Mouse (Mus musculus) hindbrain, postnatal 0 days (tissue): ENCODE data around the gene Chmp2a. TPM values are rescaled to one million over a fixed set of nuclear protein-coding genes. Genes with fewer than 3 reads are reported as not detected.

Source experiments
- ATAC-seq: fragments of 200-750 bp; cut with Nextera tagmentation; 2 replicates; pipeline ENCODE4 v1.8.0; 2017; ENCODE audit warnings: mild to moderate bottlenecking, moderate TSS enrichment, moderate library complexity
- DNase-seq: peaks from one replicate; pipeline ENCODE4 v3.0.0-alpha.2; 2015; ENCODE audit warnings: low spot score
- H3K27ac ChIP-seq: fragments of 300-500 bp; sonication (generic); 2 replicates; pipeline ENCODE4 v1.5.1; 2014; ENCODE audit warnings: mild to moderate bottlenecking
- H3K27me3 ChIP-seq: fragments of 300-500 bp; sonication (generic); 2 replicates; pipeline ENCODE4 v1.6.1; 2014; ENCODE audit warnings: low read length, mixed read lengths; ENCODE audit not compliant: insufficient read depth
- H3K36me3 ChIP-seq: fragments of 300-500 bp; sonication (generic); 2 replicates; pipeline ENCODE4 v1.6.1; 2014; ENCODE audit warnings: low read length, mixed read lengths; ENCODE audit not compliant: insufficient read depth
- H3K4me1 ChIP-seq: fragments of 300-500 bp; sonication (generic); 2 replicates; pipeline ENCODE4 v1.6.1; 2014; ENCODE audit warnings: antibody characterized with exemption, low read length, mixed read lengths; ENCODE audit not compliant: insufficient read depth
- H3K4me2 ChIP-seq: fragments of 300-500 bp; sonication (generic); 2 replicates; pipeline ENCODE4 v1.6.1; 2014; ENCODE audit warnings: low read depth, mild to moderate bottlenecking, low read length, moderate library complexity, mixed read lengths
- H3K4me3 ChIP-seq: fragments of 300-500 bp; sonication (generic); 2 replicates; pipeline ENCODE4 v1.5.1; 2014; ENCODE audit warnings: low read length
- H3K9ac ChIP-seq: fragments of 300-500 bp; sonication (generic); replicated peaks from 2 replicates; pipeline ENCODE4 v1.6.1; 2014; ENCODE audit warnings: mild to moderate bottlenecking, low read length, moderate library complexity, mixed read lengths
- H3K9me3 ChIP-seq: fragments of 300-500 bp; sonication (generic); 2 replicates; pipeline ENCODE4 v1.6.1; 2016; ENCODE audit warnings: low read length, mixed read lengths
- CTCF ChIP-seq: IDR thresholded peaks from 2 replicates; pipeline ENCODE4 v1.5.1; 2016; ENCODE audit warnings: antibody characterized with exemption, control low read depth, low read depth
- WGBS: fragments of 180-500 bp; shearing (Covaris S2); extraction: QIAGEN DNeasy Blood & Tissue Kit; methylation state at CpG from one replicate; pipeline ENCODE4 v1.1.7; 2014; 5-methylcytosine and 5-hydroxymethylcytosine counted together
- polyA plus RNA-seq: library from polyadenylated mRNA; unstranded; fragments of >200 nt; fragmentation: Nextera tagmentation; extraction: Ambion mirVana; gene quantifications from 2 replicates; pipeline ENCODE4 v1.2.1, GENCODE M21; 2015
- total RNA-seq: library from RNA; depleted of rRNA; stranded (reverse); fragments of >200 nt; gene quantifications from 2 replicates; pipeline ENCODE4 v1.2.3, GENCODE M21; 2014

Gene Chmp2a
- total and polyA plus RNA-seq, 2 experiments from 2014 or later, result 68.0 to 188 TPM

- Histone ChIP-seq H3K4me1 (peaks cover 12% of the 10 kb centered on the region), H3K27me3 (0 out of 2 replicates have a peak, but pooled peaks cover 3% of the 10 kb centered on the region), H3K4me3 (no peak overlapping the region), H3K27ac (no peak overlapping the region), H3K9me3 (no peaks in the 10 kb centered on the region), H3K4me2 (no peak overlapping the region), H3K36me3 (no peaks in the 10 kb centered on the region), H3K9ac (no peak overlapping the region)
- no peak for TF ChIP-seq CTCF
- 78% methylated on average over 6 of the region's 6 CpGs for WGBS
- no peak for DNase-seq
- ATAC-seq, result no peak
Measured at GRCm38 (mm10) chr7:13042511-13042910, 7.9 kb upstream of the Chmp2a start.

GRCm38 (mm10) chr7:13041256-13041655 is 6.6 kb upstream of the Chmp2a start:
- Histone ChIP-seq H3K36me3 (0 out of 2 replicates have a peak, but pooled peaks cover 2% of the 10 kb centered on the region), H3K9ac (no peak overlapping the region), H3K4me1 (peaks cover 12% of the 10 kb centered on the region), H3K4me2 (no peak overlapping the region), H3K4me3 (no peak overlapping the region), H3K9me3 (no peaks in the 10 kb centered on the region), H3K27ac (no peak overlapping the region), H3K27me3 (0 out of 2 replicates have a peak, but pooled peaks cover 3% of the 10 kb centered on the region)
- TF ChIP-seq CTCF, result no peak
- 86% methylated on average over 1 of the region's 1 CpGs for WGBS
- DNase-seq, result no peak
- no peak for ATAC-seq

- ATAC-seq, result no peak
- Histone ChIP-seq H3K27ac (peak overlapping the region; percentile 100; the same call in 1 of the 2 replicates), H3K4me2 (peak overlapping the region; percentile 62), H3K27me3 (0 out of 2 replicates have a peak, but pooled peaks cover 3% of the 10 kb centered on the region), H3K4me1 (peaks cover 8% of the 10 kb centered on the region), H3K4me3 (no peak overlapping the region), H3K9ac (peak overlapping the region; percentile 98; the same call in 1 of the 2 replicates), H3K36me3 (peaks cover 16% of the 10 kb centered on the region), H3K9me3 (no peaks in the 10 kb centered on the region)
- DNase-seq, result no peak
- 91% methylated on average over 1 of the region's 1 CpGs for WGBS
- no peak for TF ChIP-seq CTCF
Measured at GRCm38 (mm10) chr7:13039181-13039580, 4.6 kb upstream of the Chmp2a start.

DNA sequence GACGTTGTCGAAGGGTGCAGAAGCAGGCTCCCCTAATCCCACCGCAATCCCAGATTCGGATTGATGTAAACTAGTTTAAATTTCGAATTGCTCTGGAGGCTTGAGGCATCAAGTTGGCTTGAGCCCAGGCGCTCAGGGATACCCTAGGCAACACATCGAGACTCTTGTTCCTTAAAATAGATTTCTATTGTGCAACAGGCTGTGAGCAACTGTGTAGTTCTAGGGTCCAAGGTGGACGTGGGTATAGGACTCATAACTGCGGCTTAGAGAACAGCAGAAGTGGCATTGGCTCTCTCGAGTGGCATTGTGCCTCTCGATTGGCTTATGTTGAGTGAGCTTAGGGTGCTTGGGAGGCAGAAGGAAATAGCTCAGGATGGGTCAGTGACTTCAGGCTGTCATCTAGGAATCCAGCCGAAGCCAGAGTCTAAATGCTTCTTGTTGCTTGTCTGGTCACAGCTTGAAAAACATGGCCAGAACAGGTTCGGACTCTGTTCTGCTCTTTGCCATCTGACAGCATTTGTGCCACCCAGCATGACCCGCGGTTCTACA is 4.1 kb upstream of the Chmp2a start:
- peaks cover 16% of the 10 kb centered on the region for H3K36me3 ChIP-seq
- peak overlapping the region; percentile 86 for H3K4me3 ChIP-seq
- H3K27me3 ChIP-seq, result 0 out of 2 replicates have a peak, but pooled peaks cover 3% of the 10 kb centered on the region
- H3K4me2 ChIP-seq, result peak overlapping the region; percentile 62
- ATAC-seq (no peak), DNase-seq (peak; percentile 46)
- H3K9me3 ChIP-seq, result no peaks in the 10 kb centered on the region
- WGBS, result 14% methylated on average over 15 of the region's 15 CpGs
- TF ChIP-seq CTCF, result no peak
- peak overlapping the region; percentile 98 for H3K9ac ChIP-seq
- H3K27ac ChIP-seq, result peak overlapping the region; percentile 100
- peaks cover 8% of the 10 kb centered on the region for H3K4me1 ChIP-seq

DNA sequence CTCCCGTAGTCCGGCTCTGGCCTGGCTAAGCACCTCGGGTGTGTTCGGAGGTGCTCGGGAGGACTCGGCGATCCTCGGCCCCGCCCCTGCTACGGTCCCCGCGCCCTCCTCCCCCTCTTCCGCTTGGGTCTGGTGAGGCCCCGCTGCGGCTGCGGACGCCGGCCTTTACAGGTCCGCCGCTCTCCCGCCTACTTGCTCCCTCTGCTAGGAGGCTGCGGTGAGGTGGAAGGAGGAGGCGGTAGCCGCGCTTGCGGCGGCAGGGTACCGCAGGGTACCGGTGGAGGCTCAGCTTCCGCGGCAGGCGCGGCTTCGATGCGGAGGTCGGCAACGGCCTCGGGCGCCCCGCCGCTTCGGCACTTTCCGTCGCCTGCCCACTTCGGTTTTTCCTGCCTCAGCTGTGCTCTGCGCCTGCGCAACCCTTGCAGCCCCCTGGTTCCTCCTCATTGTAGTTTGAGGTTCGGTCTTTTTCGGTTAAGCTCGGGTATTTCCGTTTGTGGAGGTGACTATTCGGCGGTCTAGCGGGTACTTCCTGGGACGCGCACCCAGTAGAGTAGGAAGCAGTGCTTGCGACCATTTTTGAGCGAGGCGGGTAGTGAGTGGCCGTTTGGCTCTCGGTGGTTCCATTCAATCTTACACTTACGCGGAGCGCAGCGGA is 3.4 kb upstream of the Chmp2a start, which contains the start of gene Ube2m:
TSS of gene Ube2m (minus strand) at position 375 of the 655 bp plus-strand sequence.
- peak within 1 kb of the TSS; percentile 62 for H3K4me2 ChIP-seq
- TF ChIP-seq CTCF, result no peak
- peak; percentile 100 for DNase-seq

DNA sequence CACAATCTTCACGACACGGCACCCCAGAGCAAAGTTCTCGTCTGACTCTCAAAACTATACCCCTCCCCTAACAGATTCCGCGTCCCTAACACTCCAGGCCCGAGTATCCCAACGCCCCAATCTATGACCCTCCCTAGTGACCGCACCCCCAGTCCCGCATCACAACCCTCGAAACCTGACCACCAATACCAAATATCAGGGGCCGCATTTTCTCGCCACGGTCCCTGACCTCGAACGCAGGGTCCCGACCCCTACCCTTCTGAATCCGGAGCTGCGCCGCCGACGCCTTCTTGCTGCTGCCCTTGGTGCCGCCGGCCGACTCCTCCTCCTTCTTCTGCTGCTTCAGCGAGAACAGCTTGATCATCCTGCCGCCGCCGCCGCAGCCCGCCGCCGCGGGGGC is 2.8 kb upstream of the Chmp2a start:
- DNase-seq (no peak), ATAC-seq (no peak)
- H3K4me3 ChIP-seq, result peak overlapping the region; percentile 86
- 2% methylated on average over 28 of the region's 33 CpGs for WGBS
- H3K36me3 ChIP-seq, result peaks cover 22% of the 10 kb centered on the region
- no peaks in the 10 kb centered on the region for H3K9me3 ChIP-seq
- H3K9ac ChIP-seq, result peak overlapping the region; percentile 98
- peak overlapping the region; percentile 62 for H3K4me2 ChIP-seq
- H3K27ac ChIP-seq, result peak overlapping the region; percentile 100
- peaks cover 9% of the 10 kb centered on the region; the same call in 1 of the 2 replicates for H3K4me1 ChIP-seq
- no peaks in the 10 kb centered on the region for H3K27me3 ChIP-seq
- TF ChIP-seq CTCF, result no peak

More for the DNA sequence above, 3.4 kb upstream of the Chmp2a start, which contains the start of gene Ube2m:
- peak within 1 kb of the TSS; percentile 100 for H3K27ac ChIP-seq
- 0 out of 2 replicates have a peak, but pooled peaks cover 3% of the 10 kb centered on the region for H3K27me3 ChIP-seq
- peak within 1 kb of the TSS; percentile 98 for H3K9ac ChIP-seq
- peaks cover 16% of the 10 kb centered on the region for H3K36me3 ChIP-seq
- no peaks in the 10 kb centered on the region for H3K9me3 ChIP-seq
- under 1% methylated on average over 54 of the region's 65 CpGs for WGBS
- peaks cover 9% of the 10 kb centered on the region; the same call in 1 of the 2 replicates for H3K4me1 ChIP-seq
- H3K4me3 ChIP-seq, result peak within 1 kb of the TSS; percentile 86
- peak; percentile 92 for ATAC-seq
